Mouse (Mus musculus) left cerebral cortex, postnatal 4 days (tissue): ENCODE data around the gene Atp8a2. TPM values are rescaled to one million over a fixed set of nuclear protein-coding genes. Genes with fewer than 3 reads are reported as not detected.

Source experiments
- DNase-seq: peaks from one replicate; pipeline ENCODE4 v3.0.0-alpha.2; 2022
- intact Hi-C: fragments of 180-260 bp; cut with DNase I; formaldehyde crosslinking; loops from one replicate; pipeline ENCODE4 v1.15.1; 2025
- total RNA-seq, 2 experiments: library from RNA; stranded (reverse); gene quantifications; 2 replicates each; pipeline ENCODE4 v1.2.3; 2021

The Atp8a2 gene
- total RNA-seq, 2 experiments from 2014 or later, result 95.4 to 98.7 TPM

GRCm38 (mm10) chr14:60170845-60171610, 26.0 kb downstream of the Atp8a2 start:
- DNase-seq, result peak; percentile 6
- intact Hi-C loops, result loop anchor here (10.0 kb wide), 1 partner anchor 86 kb away; no protein-coding TSS in a partner anchor

GRCm38 (mm10) chr14:60163367-60163766, 33.6 kb downstream of the Atp8a2 start:
- intact Hi-C loops, result no loop called here
- DNase-seq, result no peak

GRCm38 (mm10) chr14:60152373-60152772, 44.6 kb downstream of the Atp8a2 start:
- intact Hi-C loops, result no loop called here

GRCm38 (mm10) chr14:60148893-60149292, 48.1 kb downstream of the Atp8a2 start:
- intact Hi-C loops, result no loop called here
- DNase-seq, result no peak

More at GRCm38 (mm10) chr14:60152373-60152772, 44.6 kb downstream of the Atp8a2 start:
- DNase-seq, result no peak

GRCm38 (mm10) chr14:60143234-60143633, 53.7 kb downstream of the Atp8a2 start:
- intact Hi-C loops, result no loop called here
- DNase-seq, result peak; percentile 40

GRCm38 (mm10) chr14:60138339-60138738, 58.6 kb downstream of the Atp8a2 start:
- no peak for DNase-seq
- intact Hi-C loops, result no loop called here

GRCm38 (mm10) chr14:60137812-60138211, 59.2 kb downstream of the Atp8a2 start:
- DNase-seq, result no peak
- intact Hi-C loops, result no loop called here

- no peak for DNase-seq
- intact Hi-C loops, result no loop called here
These were observed 61.2 kb downstream of the Atp8a2 start for GRCm38 (mm10) chr14:60135801-60136200.

GRCm38 (mm10) chr14:60134720-60135119, 62.3 kb downstream of the Atp8a2 start:
- intact Hi-C loops, result no loop called here
- DNase-seq, result no peak

GRCm38 (mm10) chr14:60131196-60131876, 65.6 kb downstream of the Atp8a2 start:
- intact Hi-C loops, result no loop called here
- DNase-seq, result no peak

- DNase-seq, result no peak
- intact Hi-C loops, result no loop called here
These were observed 67.4 kb downstream of the Atp8a2 start for GRCm38 (mm10) chr14:60129564-60129963.

- no peak for DNase-seq
- intact Hi-C loops, result no loop called here
These were observed 71.8 kb downstream of the Atp8a2 start for GRCm38 (mm10) chr14:60125202-60125601.

GRCm38 (mm10) chr14:60121572-60121971, 75.4 kb downstream of the Atp8a2 start:
- no peak for DNase-seq
- intact Hi-C loops, result no loop called here

- intact Hi-C loops, result no loop called here
- DNase-seq, result no peak
These were observed 79.0 kb downstream of the Atp8a2 start for GRCm38 (mm10) chr14:60117792-60118585.

GRCm38 (mm10) chr14:60086808-60087725, 109.9 kb downstream of the Atp8a2 start:
- intact Hi-C loops, result loop anchor here (10.0 kb wide), 1 partner anchor 88 kb away; no protein-coding TSS in a partner anchor

GRCm38 (mm10) chr14:60086254-60086807, 110.6 kb downstream of the Atp8a2 start:
- intact Hi-C loops, result loop anchor here (10.0 kb wide), 1 partner anchor 88 kb away; no protein-coding TSS in a partner anchor
- DNase-seq, result no peak

More at GRCm38 (mm10) chr14:60086808-60087725, 109.9 kb downstream of the Atp8a2 start:
- peak; percentile 76 for DNase-seq

GRCm38 (mm10) chr14:60082771-60083170, 114.2 kb downstream of the Atp8a2 start:
- DNase-seq, result no peak
- intact Hi-C loops, result loop anchor here (10.0 kb wide), 1 partner anchor 92 kb away; no protein-coding TSS in a partner anchor

GRCm38 (mm10) chr14:60072496-60072895, 124.5 kb downstream of the Atp8a2 start:
- DNase-seq, result no peak

GRCm38 (mm10) chr14:60065186-60065585, 131.8 kb downstream of the Atp8a2 start:
- intact Hi-C loops, result no loop called here
- DNase-seq, result no peak

More at GRCm38 (mm10) chr14:60072496-60072895, 124.5 kb downstream of the Atp8a2 start:
- intact Hi-C loops, result no loop called here
